Mouse (Mus musculus) heart, postnatal 36 days (tissue): ENCODE results near the gene Unc119. TPM values are rescaled to one million over a fixed set of nuclear protein-coding genes. Genes with fewer than 3 reads are reported as not detected.

ENCODE experiments used
- total RNA-seq, 2 experiments: library from RNA; stranded (reverse); gene quantifications; 2 replicates each; pipeline ENCODE4 v1.2.3; 2021

Unc119 gene
- total RNA-seq, 2 experiments from 2014 or later = 5.3 to 6.2 TPM

Other genes starting within 250 kb of the Unc119 start
- 10 to 100 TPM; 11.7 to 12.3 TPM for gene Fam222b, start 248.8 kb upstream of the Unc119 start, total RNA-seq
- gene Traf4, start 177.9 kb upstream of the Unc119 start, total RNA-seq = 1 to 10 TPM; 6.1 to 7.0 TPM
- gene Nek8, start 166.8 kb upstream of the Unc119 start, total RNA-seq = 1 to 10 TPM; 2.2 to 3.4 TPM
- 1 to 10 TPM; 6.1 to 7.5 TPM for gene Tlcd1, start 166.8 kb upstream of the Unc119 start, total RNA-seq
- gene Rpl23a, start 159.9 kb upstream of the Unc119 start, total RNA-seq = 100 to 1,000 TPM; 805 to 853 TPM
- gene Rab34, start 155.1 kb upstream of the Unc119 start, total RNA-seq = 10 to 100 TPM in 1 of 2 experiments, 1 to 10 TPM in 1; 10.0 to 13.2 TPM
- gene Proca1, start 150.1 kb upstream of the Unc119 start, total RNA-seq = under 1 TPM; 0.50 to 0.70 TPM
- 10 to 100 TPM; 47.4 to 47.7 TPM for gene Sdf2, start 97.7 kb upstream of the Unc119 start, total RNA-seq
- 10 to 100 TPM; 28.4 to 29.6 TPM for gene Supt6, start 97.5 kb upstream of the Unc119 start, total RNA-seq
- 100 to 1,000 TPM; 187 to 210 TPM for gene 2610507B11Rik, start 81.7 kb upstream of the Unc119 start, total RNA-seq
- under 1 TPM; 0.50 to 0.62 TPM for gene BC030499, start 52.6 kb upstream of the Unc119 start, total RNA-seq
- under 1 TPM; 0.54 to 0.58 TPM for gene Spag5, start 42.0 kb upstream of the Unc119 start, total RNA-seq
- gene Aldoc, start 20.5 kb upstream of the Unc119 start, total RNA-seq = 1 to 10 TPM in 1 of 2 experiments, under 1 TPM in 1; 0.68 to 1.6 TPM
- gene Pigs, start 15.1 kb upstream of the Unc119 start, total RNA-seq = 10 to 100 TPM; 22.7 to 24.1 TPM
- not detected for gene Foxn1, start 43.1 kb downstream of the Unc119 start, total RNA-seq
- gene Slc13a2, start 78.7 kb downstream of the Unc119 start, total RNA-seq = not detected
- 1 to 10 TPM; 1.6 to 1.8 TPM for gene Slc46a1, start 122.2 kb downstream of the Unc119 start, total RNA-seq
- under 1 TPM; 0.46 to 0.50 TPM for gene Sarm1, start 154.3 kb downstream of the Unc119 start, total RNA-seq
- 10 to 100 TPM; 20.9 to 22.9 TPM for gene Vtn, start 155.6 kb downstream of the Unc119 start, total RNA-seq
- not detected for gene Sebox, start 160.0 kb downstream of the Unc119 start, total RNA-seq
- gene Tmem199, start 168.7 kb downstream of the Unc119 start, total RNA-seq = 10 to 100 TPM in 1 of 2 experiments, 1 to 10 TPM in 1; 9.4 to 10.3 TPM
- 100 to 1,000 TPM; 151 to 156 TPM for gene Poldip2, start 168.7 kb downstream of the Unc119 start, total RNA-seq
- 10 to 100 TPM; 38.4 to 42.1 TPM for gene Tnfaip1, start 192.8 kb downstream of the Unc119 start, total RNA-seq
- gene Ift20, start 192.9 kb downstream of the Unc119 start, total RNA-seq = 10 to 100 TPM; 39.1 to 42.9 TPM
- 1 to 10 TPM; 4.8 to 5.1 TPM for gene Tmem97, start 207.3 kb downstream of the Unc119 start, total RNA-seq